Mouse (Mus musculus) erythroblast, adult 5-6 weeks (primary cell): ENCODE results near the gene Adrm1. TPM values are rescaled to one million over a fixed set of nuclear protein-coding genes. Genes with fewer than 3 reads are reported as not detected.
"Not testable (repeated sequence)": the region's sequence is repeated elsewhere in the genome, so short reads cannot be mapped to it uniquely, and the experiment has no call there.

Experiments used
- ATAC-seq: replicated peaks from 2 replicates; pipeline ENCODE4 v1.8.0; 2016; ENCODE audit warnings: moderate number of reproducible peaks, mild to moderate bottlenecking, moderate TSS enrichment, inconsistent platforms; ENCODE audit not compliant: poor library complexity, low FRiP score, severe bottlenecking
- total RNA-seq, 2 experiments: library from RNA; stranded (forward) in 1 of 2; stranded (reverse) in 1 of 2; fragments of 150-400 nt in 1 of 2; fragments of 200-764, 138-1000 nt in 1 of 2; gene quantifications; 2 replicates each; pipeline versions ENCODE4 v1.2.3 to v1.2.4; 2015 to 2017; ENCODE audit warnings: low replicate concordance in 2 of 2

Gene Adrm1
- total RNA-seq (2015; ENCODE audit: low replicate concordance) (13.3 and 28.6 TPM in 2 replicates), total RNA-seq (2017; ENCODE audit: low replicate concordance) (8.5 and 23.9 TPM in 2 replicates)

- ATAC-seq: peak; percentile 90
Observed at GRCm38 (mm10) chr2:180170806-180171521, at the start of gene Adrm1. Adrm1 (plus strand) TSS chr2:180171485.

GRCm38 (mm10) chr2:180124192-180124591 is 47.1 kb upstream of the Adrm1 start:
- no peak for ATAC-seq

- no peak for ATAC-seq
Observed at GRCm38 (mm10) chr2:180126195-180126594, 45.1 kb upstream of the Adrm1 start.

- ATAC-seq: no peak
Observed at GRCm38 (mm10) chr2:180127675-180128074, 43.6 kb upstream of the Adrm1 start.

GRCm38 (mm10) chr2:180133231-180133630 is 38.1 kb upstream of the Adrm1 start:
- no peak for ATAC-seq

GRCm38 (mm10) chr2:180133911-180134310 is 37.4 kb upstream of the Adrm1 start:
- ATAC-seq: no peak

GRCm38 (mm10) chr2:180135414-180135813 is 35.9 kb upstream of the Adrm1 start:
- ATAC-seq: no peak

GRCm38 (mm10) chr2:180146091-180146490 is 25.2 kb upstream of the Adrm1 start:
- ATAC-seq: no peak

- ATAC-seq: no peak
Observed at GRCm38 (mm10) chr2:180147379-180147778, 23.9 kb upstream of the Adrm1 start.

- no peak for ATAC-seq
Observed at GRCm38 (mm10) chr2:180148551-180148950, 22.7 kb upstream of the Adrm1 start.

- no peak for ATAC-seq
Observed at GRCm38 (mm10) chr2:180154796-180155195, 16.5 kb upstream of the Adrm1 start.

GRCm38 (mm10) chr2:180158627-180159026 is 12.7 kb upstream of the Adrm1 start:
- no peak for ATAC-seq

- ATAC-seq: no peak
Observed at GRCm38 (mm10) chr2:180165855-180166254, 5.4 kb upstream of the Adrm1 start.

- ATAC-seq: no peak
Observed at GRCm38 (mm10) chr2:180166869-180167268, 4.4 kb upstream of the Adrm1 start.

- ATAC-seq: no peak
Observed at GRCm38 (mm10) chr2:180170151-180170805, 1.0 kb upstream of the Adrm1 start.

- peak; percentile 32 for ATAC-seq
Observed at GRCm38 (mm10) chr2:180171522-180172070, 311 bp downstream of the Adrm1 start.

- 0 out of 2 replicates have a peak, but pooled peaks have one; percentile 7 for ATAC-seq
Observed at GRCm38 (mm10) chr2:180172152-180172551, 867 bp downstream of the Adrm1 start.

GRCm38 (mm10) chr2:180173163-180173562 is 1.9 kb downstream of the Adrm1 start:
- ATAC-seq: no peak

GRCm38 (mm10) chr2:180173711-180174110 is 2.4 kb downstream of the Adrm1 start:
- ATAC-seq: not testable (repeated sequence)

- no peak for ATAC-seq
Observed at GRCm38 (mm10) chr2:180174121-180174520, 2.8 kb downstream of the Adrm1 start.

GRCm38 (mm10) chr2:180175725-180176124 is 4.4 kb downstream of the Adrm1 start:
- ATAC-seq: no peak
